8 mouse cellular contexts compared by ENCODE assay signal in genomic region chr11:117654380-117654924, GRCm38 (mm10). TPM values are rescaled to one million over a fixed set of nuclear protein-coding genes. Genes with fewer than 3 reads are reported as not detected.
DNase-seq lines count a peak whose midpoint lies in the region; ATAC-seq lines count a peak whose summit lies in the region.

No protein-coding gene starts in this region.

- ATAC-seq in hindbrain, embryonic 12.5 days (ENCODE audit: low FRiP score): peak; percentile 98

- H3K9me3 ChIP-seq in hindbrain, embryonic 12.5 days (replicated peaks): no peaks in the 10 kb centered on the region

- no peaks in the 10 kb centered on the region for H3K36me3 ChIP-seq in hindbrain, embryonic 12.5 days

- H3K4me3 ChIP-seq in hindbrain, embryonic 12.5 days: peak overlapping the region; percentile 92

- peak overlapping the region; percentile 98 for H3K27ac ChIP-seq in hindbrain, embryonic 12.5 days

- peaks cover 13% of the 10 kb centered on the region for H3K27me3 ChIP-seq in hindbrain, embryonic 12.5 days

- peak overlapping the region; percentile 99 for H3K9ac ChIP-seq in hindbrain, embryonic 12.5 days

- peaks cover 40% of the 10 kb centered on the region for H3K4me1 ChIP-seq in hindbrain, embryonic 12.5 days

- WGBS in hindbrain, embryonic 12.5 days: under 1% methylated on average over 62 of the region's 71 CpGs

- H3K4me2 ChIP-seq in hindbrain, embryonic 12.5 days (replicated peaks): peak overlapping the region; percentile 82

- DNase-seq in NIH3T3 (ENCODE audit: low read depth): peak; percentile 99
- peak; percentile 99 to 100 for DNase-seq in cerebellum, postnatal 10 days
- DNase-seq in frontal cortex, postnatal 10 days (ENCODE audit: low spot score in 2 of 2): peak; percentile 99 to 100
- DNase-seq in layer of hippocampus, postnatal 14 days (ENCODE audit: low spot score in 2 of 2): peak; percentile 98 to 100
- peak; percentile 99 for DNase-seq in lung, postnatal 14 days
- DNase-seq in retina, adult 2 months (ENCODE audit: low read depth, low spot score): peak; percentile 98
- DNase-seq in thymus, postnatal 36 days: peak; percentile 99 to 100

RNA-seq across cellular contexts. Expression of gene Tnrc6c, which starts 0.4 kb away (rescaled TPM):
- 26.3 and 28.3 TPM in 2 replicates for polyA plus RNA-seq in hindbrain, embryonic 12.5 days (2016; fragmentation: Nextera tagmentation; extraction: Ambion mirVana)
- total RNA-seq in layer of hippocampus, postnatal 14 days (2021): 10 to 100 TPM; 61.8 to 67.9 TPM

Comparison
In these comparisons a context has a peak if more than half of its experiments do, and no peak if none do; other contexts are left out.
1. Peak in every context shown above with its lines: DNase-seq, ATAC-seq, H3K4me3 ChIP-seq and H3K27ac ChIP-seq.